ENCODE assay signal across 17 mouse cellular contexts in the genomic region with DNA sequence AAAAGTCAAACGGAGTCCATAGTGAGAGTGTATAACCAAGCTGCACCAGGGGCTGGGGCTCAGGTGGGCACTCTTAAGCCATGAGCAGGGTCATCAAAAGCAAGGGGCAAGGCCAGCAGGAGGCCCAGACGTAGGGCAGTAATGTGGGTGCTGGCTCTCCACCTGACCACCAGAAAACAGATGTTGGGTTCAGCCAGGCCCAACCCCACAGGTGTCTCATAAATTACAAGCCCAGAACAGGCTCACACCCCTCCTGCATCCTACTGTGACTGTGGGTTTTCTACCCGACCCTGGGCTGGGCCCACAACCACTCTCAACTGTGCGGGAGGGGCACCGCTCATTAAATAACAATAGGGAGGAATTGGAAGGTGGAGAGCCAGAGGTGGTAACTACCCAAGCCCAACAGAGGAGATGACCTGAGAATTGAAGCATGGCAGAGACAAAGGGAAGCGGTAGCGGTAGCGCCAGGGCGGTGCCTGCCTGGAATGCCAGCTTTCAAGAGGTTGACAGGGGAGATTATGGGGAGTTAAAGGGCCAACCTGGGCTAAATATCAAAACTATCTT. TPM values are rescaled to one million over a fixed set of nuclear protein-coding genes. Genes with fewer than 3 reads are reported as not detected.
DNase-seq lines count a peak whose midpoint lies in the region; ATAC-seq and TF ChIP-seq lines count a peak whose summit lies in the region.
"Had no signal": no experiment of that assay in that cellular context is flagged by ENCODE, and none has a peak within 500 bp of the region (broad histone marks: within the 10 kb centered on the region; RNA-seq: fewer than 3 reads in every experiment).

No protein-coding gene starts in this region.

- H3K9me3 ChIP-seq in heart, embryonic 13.5 days, result no peaks in the 10 kb centered on the region
- no peaks in the 10 kb centered on the region for H3K9me3 ChIP-seq in kidney, postnatal 0 days (replicated peaks; ENCODE audit: low read length)
- H3K9me3 ChIP-seq in stomach, embryonic 15.5 days, result no peaks in the 10 kb centered on the region
- no peaks in the 10 kb centered on the region for H3K9me3 ChIP-seq in liver, postnatal 0 days (ENCODE audit: low read length)
- H3K9me3 ChIP-seq in midbrain, embryonic 10.5 days (replicated peaks), result no peaks in the 10 kb centered on the region
- H3K9me3 ChIP-seq: embryonic facial prominence, embryonic 13.5 days; forebrain, embryonic 10.5 days; limb, embryonic 15.5 days; midbrain, embryonic 12.5 days had no signal

- H3K4me1 ChIP-seq in heart, embryonic 13.5 days, result peaks cover 70% of the 10 kb centered on the region
- peaks cover 14% of the 10 kb centered on the region; the same call in 1 of the 2 replicates for H3K4me1 ChIP-seq in kidney, postnatal 0 days (replicated peaks; ENCODE audit: insufficient read depth, low read length)
- H3K4me1 ChIP-seq in stomach, embryonic 15.5 days, result peaks cover 12% of the 10 kb centered on the region
- H3K4me1 ChIP-seq in liver, postnatal 0 days (ENCODE audit: insufficient read depth), result peaks cover 5% of the 10 kb centered on the region; the same call in 1 of the 2 replicates
- peaks cover 33% of the 10 kb centered on the region for H3K4me1 ChIP-seq in midbrain, embryonic 10.5 days

- DNase-seq in heart, adult 18-20 months, result no peak
- peak; percentile 60 for DNase-seq in kidney, postnatal 0 days (ENCODE audit: low spot score)
- DNase-seq in kidney, adult 11 months, result no peak
- peak; percentile 83 for DNase-seq in R1 (ENCODE audit: low read depth, low spot score)
- DNase-seq in liver, postnatal 0 days, result no peak
- no peak for DNase-seq in midbrain, embryonic 10.5 days (ENCODE audit: low spot score)
- DNase-seq: cerebellum, adult 18-20 months; lung, postnatal 36 days; right cerebral cortex, adult 18-20 months; thymus, adult 18-20 months had no signal

- H3K36me3 ChIP-seq in heart, embryonic 13.5 days, result no peaks in the 10 kb centered on the region
- no peaks in the 10 kb centered on the region for H3K36me3 ChIP-seq in kidney, postnatal 0 days (ENCODE audit: insufficient read depth, low read length)
- no peaks in the 10 kb centered on the region for H3K36me3 ChIP-seq in stomach, embryonic 15.5 days
- H3K36me3 ChIP-seq in liver, postnatal 0 days (replicated peaks; ENCODE audit: insufficient read depth, low read length), result no peaks in the 10 kb centered on the region
- H3K36me3 ChIP-seq in midbrain, embryonic 10.5 days, result no peaks in the 10 kb centered on the region
- H3K36me3 ChIP-seq: embryonic facial prominence, embryonic 13.5 days; forebrain, embryonic 10.5 days; limb, embryonic 15.5 days; midbrain, embryonic 12.5 days had no signal

- no peak overlapping the region for H3K4me3 ChIP-seq in heart, embryonic 13.5 days
- H3K4me3 ChIP-seq in kidney, postnatal 0 days (replicated peaks; ENCODE audit: low read depth, low read length), result no peak overlapping the region
- no peak overlapping the region for H3K4me3 ChIP-seq in stomach, embryonic 15.5 days (replicated peaks)
- no peak overlapping the region for H3K4me3 ChIP-seq in liver, postnatal 0 days (ENCODE audit: low read depth, low read length)
- H3K4me3 ChIP-seq in midbrain, embryonic 10.5 days, result no peak overlapping the region
- H3K4me3 ChIP-seq: embryonic facial prominence, embryonic 13.5 days; forebrain, embryonic 10.5 days; limb, embryonic 15.5 days; midbrain, embryonic 12.5 days had no signal

- peaks cover 5% of the 10 kb centered on the region; the same call in 1 of the 2 replicates for H3K27me3 ChIP-seq in heart, embryonic 13.5 days (replicated peaks)
- no peaks in the 10 kb centered on the region for H3K27me3 ChIP-seq in kidney, postnatal 0 days (ENCODE audit: insufficient read depth, low read length)
- H3K27me3 ChIP-seq in stomach, embryonic 15.5 days (replicated peaks), result peaks cover under 1% of the 10 kb centered on the region; the same call in 1 of the 2 replicates
- peaks cover under 1% of the 10 kb centered on the region for H3K27me3 ChIP-seq in liver, postnatal 0 days (ENCODE audit: insufficient read depth, low read length)
- H3K27me3 ChIP-seq in midbrain, embryonic 10.5 days (ENCODE audit: low read depth, poor library complexity, severe bottlenecking), result peaks cover 52% of the 10 kb centered on the region

- peak overlapping the region; percentile 47; the same call in 1 of the 2 replicates for H3K9ac ChIP-seq in heart, embryonic 13.5 days
- no peak overlapping the region for H3K9ac ChIP-seq in kidney, postnatal 0 days (ENCODE audit: low read depth, low read length)
- H3K9ac ChIP-seq in stomach, embryonic 15.5 days, result no peak overlapping the region
- no peak overlapping the region for H3K9ac ChIP-seq in liver, postnatal 0 days (replicated peaks)
- H3K9ac ChIP-seq: embryonic facial prominence, embryonic 13.5 days; limb, embryonic 15.5 days; midbrain, embryonic 12.5 days had no signal

- no peak for TF ChIP-seq CTCF in kidney, postnatal 0 days (IDR thresholded peaks at IDR 0.05; ENCODE audit: low read depth)
- no peak for TF ChIP-seq CTCF in liver, postnatal 0 days (IDR thresholded peaks at IDR 0.05; ENCODE audit: low read depth)

- no peak overlapping the region for H3K4me2 ChIP-seq in heart, embryonic 13.5 days
- no peak overlapping the region for H3K4me2 ChIP-seq in kidney, postnatal 0 days (ENCODE audit: low read length)
- H3K4me2 ChIP-seq in stomach, embryonic 15.5 days, result no peak overlapping the region
- H3K4me2 ChIP-seq in liver, postnatal 0 days (ENCODE audit: low read depth, low read length), result no peak overlapping the region
- H3K4me2 ChIP-seq: embryonic facial prominence, embryonic 13.5 days; limb, embryonic 15.5 days; midbrain, embryonic 12.5 days had no signal

- no peak for TF ChIP-seq EP300 in liver, postnatal 0 days (IDR thresholded peaks at IDR 0.05; ENCODE audit: low read depth)

- WGBS in heart, embryonic 13.5 days, result 74% methylated on average over 9 of the region's 9 CpGs
- WGBS in kidney, postnatal 0 days, result 44% methylated on average over 9 of the region's 9 CpGs
- 68% methylated on average over 9 of the region's 9 CpGs for WGBS in stomach, embryonic 15.5 days
- 75% methylated on average over 9 of the region's 9 CpGs for WGBS in liver, postnatal 0 days (ENCODE audit: insufficient replicate concordance)
- 55% methylated on average over 9 of the region's 9 CpGs for WGBS in midbrain, embryonic 10.5 days

- no peak for ATAC-seq in heart, embryonic 13.5 days (ENCODE audit: extremely low read depth, insufficient number of reproducible peaks, low FRiP score, low TSS enrichment)
- ATAC-seq in kidney, postnatal 0 days (replicated peaks; ENCODE audit: low FRiP score, low read depth), result no peak
- no peak for ATAC-seq in stomach, embryonic 15.5 days (ENCODE audit: insufficient read depth, low FRiP score, low read depth)
- ATAC-seq in liver, postnatal 0 days, result no peak
- ATAC-seq: hindbrain, postnatal 0 days had no signal

- H3K27ac ChIP-seq in heart, embryonic 13.5 days (replicated peaks), result peak overlapping the region; percentile 65
- 0 out of 2 replicates have a peak overlapping the region, but pooled peaks have one; percentile 36 for H3K27ac ChIP-seq in kidney, postnatal 0 days
- peak overlapping the region; percentile 76 for H3K27ac ChIP-seq in stomach, embryonic 15.5 days
- no peak overlapping the region for H3K27ac ChIP-seq in liver, postnatal 0 days (ENCODE audit: low read depth)
- H3K27ac ChIP-seq in midbrain, embryonic 10.5 days (replicated peaks), result no peak overlapping the region
- H3K27ac ChIP-seq: embryonic facial prominence, embryonic 13.5 days; hindbrain, postnatal 0 days; limb, embryonic 15.5 days; midbrain, embryonic 12.5 days had no signal

RNA-seq across cellular contexts. Expression of gene Plcd3, which starts 6.3 kb away (rescaled TPM):
- polyA plus RNA-seq in heart, embryonic 13.5 days (2015; fragmentation: Nextera tagmentation; extraction: Ambion mirVana), result 7.8 and 8.7 TPM in 2 replicates
- total RNA-seq in heart, adult 18-20 months (2021), result 10 to 100 TPM; 11.0 to 14.5 TPM
- polyA plus RNA-seq in kidney, postnatal 0 days (2015; fragmentation: Nextera tagmentation; extraction: Ambion mirVana), result 4.2 and 5.6 TPM in 2 replicates
- 3.5 and 3.6 TPM in 2 replicates for polyA plus RNA-seq in stomach, embryonic 15.5 days (2015; fragmentation: Nextera tagmentation; extraction: Ambion mirVana)
- polyA plus RNA-seq in liver, postnatal 0 days (2015; fragmentation: Nextera tagmentation; extraction: Ambion mirVana), result 0.82 and 0.85 TPM in 2 replicates
- polyA plus RNA-seq in midbrain, embryonic 10.5 days (2016; fragmentation: Nextera tagmentation; extraction: Ambion mirVana), result 1.4 TPM in 2 replicates

RNA-seq across cellular contexts. Expression of gene Acbd4, which starts 6.3 kb away (rescaled TPM):
- 12.0 and 14.3 TPM in 2 replicates for polyA plus RNA-seq in heart, embryonic 13.5 days (2015; fragmentation: Nextera tagmentation; extraction: Ambion mirVana)
- 10 to 100 TPM; 28.6 to 41.4 TPM for total RNA-seq in heart, adult 18-20 months (2021)
- 36.6 and 39.7 TPM in 2 replicates for polyA plus RNA-seq in kidney, postnatal 0 days (2015; fragmentation: Nextera tagmentation; extraction: Ambion mirVana)
- polyA plus RNA-seq in stomach, embryonic 15.5 days (2015; fragmentation: Nextera tagmentation; extraction: Ambion mirVana), result 19.2 and 23.7 TPM in 2 replicates
- polyA plus RNA-seq in liver, postnatal 0 days (2015; fragmentation: Nextera tagmentation; extraction: Ambion mirVana), result 56.5 and 57.0 TPM in 2 replicates
- polyA plus RNA-seq in midbrain, embryonic 10.5 days (2016; fragmentation: Nextera tagmentation; extraction: Ambion mirVana), result 10.7 and 12.5 TPM in 2 replicates

RNA-seq across cellular contexts. Expression of gene Hexim1, which starts 20.8 kb away (rescaled TPM):
- 2.8 and 3.0 TPM in 2 replicates for polyA plus RNA-seq in heart, embryonic 13.5 days (2015; fragmentation: Nextera tagmentation; extraction: Ambion mirVana)
- total RNA-seq in heart, adult 18-20 months (2021), result 10 to 100 TPM; 20.0 to 21.5 TPM
- 6.5 and 6.8 TPM in 2 replicates for polyA plus RNA-seq in kidney, postnatal 0 days (2015; fragmentation: Nextera tagmentation; extraction: Ambion mirVana)
- 5.1 and 5.4 TPM in 2 replicates for polyA plus RNA-seq in stomach, embryonic 15.5 days (2015; fragmentation: Nextera tagmentation; extraction: Ambion mirVana)
- polyA plus RNA-seq in liver, postnatal 0 days (2015; fragmentation: Nextera tagmentation; extraction: Ambion mirVana), result 2.6 and 2.7 TPM in 2 replicates
- 2.3 and 2.7 TPM in 2 replicates for polyA plus RNA-seq in midbrain, embryonic 10.5 days (2016; fragmentation: Nextera tagmentation; extraction: Ambion mirVana)

RNA-seq across cellular contexts. Expression of gene Hexim2, which starts 37.0 kb away (rescaled TPM):
- 5.7 and 6.2 TPM in 2 replicates for polyA plus RNA-seq in heart, embryonic 13.5 days (2015; fragmentation: Nextera tagmentation; extraction: Ambion mirVana)
- total RNA-seq in heart, adult 18-20 months (2021), result 1 to 10 TPM; 1.6 to 1.7 TPM
- polyA plus RNA-seq in kidney, postnatal 0 days (2015; fragmentation: Nextera tagmentation; extraction: Ambion mirVana), result 6.5 and 6.9 TPM in 2 replicates
- 6.8 and 8.7 TPM in 2 replicates for polyA plus RNA-seq in stomach, embryonic 15.5 days (2015; fragmentation: Nextera tagmentation; extraction: Ambion mirVana)
- 3.4 and 3.7 TPM in 2 replicates for polyA plus RNA-seq in liver, postnatal 0 days (2015; fragmentation: Nextera tagmentation; extraction: Ambion mirVana)
- polyA plus RNA-seq in midbrain, embryonic 10.5 days (2016; fragmentation: Nextera tagmentation; extraction: Ambion mirVana), result 7.8 and 8.2 TPM in 2 replicates

Comparison
In these comparisons a context has a peak if more than half of its experiments do, and no peak if none do; other contexts are left out.
1. DNase-seq: peak in kidney, postnatal 0 days (single experiment) and R1 (single experiment); none in heart, adult 18-20 months (0 of 2), kidney, adult 11 months (single experiment), liver, postnatal 0 days (single experiment) and midbrain, embryonic 10.5 days (single experiment).
2. H3K27ac ChIP-seq: peak in heart, embryonic 13.5 days (single experiment), kidney, postnatal 0 days (single experiment) and stomach, embryonic 15.5 days (single experiment); none in liver, postnatal 0 days (single experiment) and midbrain, embryonic 10.5 days (single experiment).